Mouse (Mus musculus): Measurements from ENCODE around the gene Cdk18. TPM values are rescaled to one million over a fixed set of nuclear protein-coding genes. Genes with fewer than 3 reads are reported as not detected.

Cdk18 gene
- total and polyA plus RNA-seq, 3 experiments: 0.32 to 2.5 (median 1.1) TPM

DNA sequence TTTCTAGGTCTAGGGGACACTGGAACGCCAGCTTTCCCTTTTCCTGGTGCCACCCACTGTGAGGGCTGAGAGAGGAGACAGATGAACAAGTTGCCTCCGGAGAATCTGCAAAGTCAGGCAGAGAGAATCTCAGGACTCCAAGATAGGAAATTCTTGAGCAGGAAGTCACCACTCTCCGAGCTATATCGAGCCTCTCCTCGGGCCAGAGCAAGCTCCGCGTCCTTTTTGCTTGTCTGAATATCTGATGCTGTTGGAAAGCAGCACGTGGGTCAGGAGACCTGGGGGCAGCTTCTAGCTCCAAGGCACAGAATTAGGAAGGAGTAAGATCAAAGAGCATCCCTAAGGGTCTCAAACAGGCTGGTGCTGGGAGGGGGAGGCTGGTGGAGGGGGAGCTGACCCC lies 14.2 kb upstream of the Cdk18 start:
- H3K4me1 ChIP-seq (ENCODE audit: control insufficient read depth in 1 of 2, insufficient read depth in 2 of 2): peaks cover 11 to 31% of the 10 kb centered on the region in 2 experiments
- dilution Hi-C loops (cut with MboI; ENCODE audit: extremely low pct_ligation_motif_present, extremely low pct_unique_long_range_greater_than_20kb, low sequenced_read_pairs) (no loop called here), in situ Hi-C loops (cut with MboI; ENCODE audit: low pct_ligation_motif_present, low pct_unique_long_range_greater_than_20kb, low sequenced_read_pairs) (no loop called here)
- no peaks in the 10 kb centered on the region for H3K9me3 ChIP-seq (replicated peaks; ENCODE audit: low read length)
- no peaks in the 10 kb centered on the region for H3K36me3 ChIP-seq (replicated peaks in 1 of 2; ENCODE audit: control insufficient read depth in 1 of 2, insufficient read depth in 1 of 2, low read length in 1 of 2)
- no peaks in the 10 kb centered on the region for H3K79me2 ChIP-seq (replicated peaks; ENCODE audit: control insufficient read depth, extremely low read depth, insufficient read depth, poor library complexity, severe bottlenecking)
- H3K27ac ChIP-seq (ENCODE audit: insufficient read depth, low read depth): no peak overlapping the region
- TF ChIP-seq CHD1 (IDR thresholded peaks at IDR 0.05; ENCODE audit: low read depth, low read length) (no peak), ZNF384 (IDR thresholded peaks at IDR 0.05; ENCODE audit: low read depth, low read length) (no peak), ZMIZ1 (IDR thresholded peaks at IDR 0.05; ENCODE audit: low read depth, low read length) (no peak), EP300 (IDR thresholded peaks at IDR 0.05; ENCODE audit: low read length) (no peak), MEF2A (IDR thresholded peaks at IDR 0.05; ENCODE audit: borderline replicate concordance, low read depth, low read length) (no peak), MYC (IDR thresholded peaks at IDR 0.05; ENCODE audit: low read depth, low read length) (no peak), PAX5 (IDR thresholded peaks at IDR 0.05; ENCODE audit: low read length) (no peak), ZKSCAN1 (IDR thresholded peaks at IDR 0.05; ENCODE audit: borderline replicate concordance, low read depth, low read length) (no peak)
- no peak overlapping the region for H3K9ac ChIP-seq (ENCODE audit: insufficient read depth, low read depth)
- H3K27me3 ChIP-seq (replicated peaks): peaks cover 32% of the 10 kb centered on the region
- DNase-seq (ENCODE audit: extremely low read depth): no peak
- no peak overlapping the region for H3K4me3 ChIP-seq (replicated peaks in 1 of 3; ENCODE audit: low read depth in 2 of 3, low read length in 2 of 3, poor library complexity in 1 of 3)
- no peak overlapping the region for H3K4me2 ChIP-seq (ENCODE audit: insufficient read depth, low read depth, poor library complexity, severe bottlenecking)

DNA sequence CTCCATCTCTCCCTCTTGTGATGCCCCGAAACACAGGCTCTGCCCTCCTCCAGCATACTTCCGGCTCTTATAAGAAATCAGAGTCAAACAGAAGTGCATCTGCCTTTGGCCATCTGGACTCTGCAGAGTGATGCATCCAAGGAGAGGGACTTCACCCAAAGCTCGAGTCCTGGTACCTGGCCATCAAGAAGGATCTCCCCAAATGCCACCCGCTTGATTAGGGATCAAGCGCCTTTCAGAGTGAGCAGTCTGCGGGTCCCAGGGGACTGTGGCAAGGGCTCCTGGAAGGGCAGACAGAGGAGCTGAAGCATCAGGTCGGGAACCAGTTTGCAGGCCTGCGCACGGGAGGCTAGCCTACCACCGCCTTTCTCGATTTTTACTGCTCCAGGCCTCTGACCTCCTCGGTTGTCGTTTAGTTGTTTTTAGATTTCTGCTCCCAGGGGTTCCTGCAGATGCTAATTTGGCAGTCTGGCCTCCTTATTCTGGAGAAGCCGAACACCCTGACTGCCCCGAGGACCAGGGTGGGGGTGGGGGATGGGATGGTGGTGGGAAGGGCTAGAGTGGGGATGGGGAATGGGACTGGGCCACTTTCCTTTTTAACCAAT lies 13.7 kb upstream of the Cdk18 start:
- TF ChIP-seq JUN (IDR thresholded peaks at IDR 0.05; ENCODE audit: insufficient read depth, low read depth, low read length): no peak
- TF ChIP-seq ZMIZ1 (IDR thresholded peaks at IDR 0.05; ENCODE audit: low read depth, low read length): no peak
- TF ChIP-seq POLR2A (IDR thresholded peaks at IDR 0.05; ENCODE audit: low read depth, low read length): no peak
- no peak for TF ChIP-seq GABPA (IDR thresholded peaks at IDR 0.05; ENCODE audit: insufficient replicate concordance, low read depth, low read length)
- no peak for TF ChIP-seq USF2 (conservative IDR thresholded peaks at IDR 0.05; ENCODE audit: low read depth, low read length)
- no peak for TF ChIP-seq NELFE (IDR thresholded peaks at IDR 0.05; ENCODE audit: low read depth, low read length)
- in situ Hi-C loops (cut with MboI; ENCODE audit: low pct_ligation_motif_present, low pct_unique_long_range_greater_than_20kb, low sequenced_read_pairs) (no loop called here), dilution Hi-C loops (cut with MboI; ENCODE audit: extremely low pct_ligation_motif_present, extremely low pct_unique_long_range_greater_than_20kb, low sequenced_read_pairs) (no loop called here)
- DNase-seq (ENCODE audit: extremely low read depth): no peak
- H3K4me2 ChIP-seq (ENCODE audit: insufficient read depth, low read depth, poor library complexity, severe bottlenecking): no peak overlapping the region
- peaks cover 11 to 31% of the 10 kb centered on the region in 2 experiments for H3K4me1 ChIP-seq (ENCODE audit: control insufficient read depth in 1 of 2, insufficient read depth in 2 of 2)
- no peaks in the 10 kb centered on the region for H3K79me2 ChIP-seq (replicated peaks; ENCODE audit: control insufficient read depth, extremely low read depth, insufficient read depth, poor library complexity, severe bottlenecking)
- no peaks in the 10 kb centered on the region for H3K9me3 ChIP-seq (replicated peaks; ENCODE audit: low read length)
- H3K9ac ChIP-seq (ENCODE audit: insufficient read depth, low read depth): no peak overlapping the region
- peaks cover 28% of the 10 kb centered on the region for H3K27me3 ChIP-seq (replicated peaks)
- no peak overlapping the region for H3K27ac ChIP-seq (ENCODE audit: insufficient read depth, low read depth)
- H3K4me3 ChIP-seq (replicated peaks in 1 of 3; ENCODE audit: low read depth in 2 of 3, low read length in 2 of 3, poor library complexity in 1 of 3): no peak overlapping the region
- H3K36me3 ChIP-seq (replicated peaks in 1 of 2; ENCODE audit: control insufficient read depth in 1 of 2, insufficient read depth in 1 of 2, low read length in 1 of 2): no peaks in the 10 kb centered on the region

DNA sequence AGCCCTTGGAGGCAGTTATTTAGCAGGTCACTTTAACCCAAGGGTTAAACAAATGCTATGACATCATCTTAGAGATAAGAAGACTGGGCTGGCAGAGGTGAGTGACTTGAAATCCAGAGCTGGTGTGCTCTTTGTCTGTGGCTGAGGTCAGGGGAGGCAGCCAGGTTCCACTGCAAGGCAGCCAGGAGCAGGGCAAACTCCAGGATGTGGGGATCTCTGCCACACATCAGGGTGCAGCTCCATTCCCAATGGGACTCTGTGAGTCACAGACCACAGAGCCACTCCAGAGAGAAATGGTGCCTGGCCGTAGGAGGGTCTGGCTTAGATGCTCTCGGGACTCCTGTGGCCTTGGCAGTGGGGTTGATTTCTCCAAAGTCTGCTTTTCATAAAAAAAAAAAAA lies 12.4 kb upstream of the Cdk18 start:
- no peak overlapping the region for H3K27ac ChIP-seq (ENCODE audit: insufficient read depth, low read depth)
- no peaks in the 10 kb centered on the region for H3K79me2 ChIP-seq (replicated peaks; ENCODE audit: control insufficient read depth, extremely low read depth, insufficient read depth, poor library complexity, severe bottlenecking)
- peaks cover 11 to 37% of the 10 kb centered on the region in 2 experiments for H3K4me1 ChIP-seq (ENCODE audit: control insufficient read depth in 1 of 2, insufficient read depth in 2 of 2)
- no peak overlapping the region for H3K4me3 ChIP-seq (replicated peaks in 1 of 3; ENCODE audit: low read depth in 2 of 3, low read length in 2 of 3, poor library complexity in 1 of 3)
- no peak overlapping the region for H3K4me2 ChIP-seq (ENCODE audit: insufficient read depth, low read depth, poor library complexity, severe bottlenecking)
- no peaks in the 10 kb centered on the region for H3K36me3 ChIP-seq (replicated peaks in 1 of 2; ENCODE audit: control insufficient read depth in 1 of 2, insufficient read depth in 1 of 2, low read length in 1 of 2)
- in situ Hi-C loops (cut with MboI; ENCODE audit: low pct_ligation_motif_present, low pct_unique_long_range_greater_than_20kb, low sequenced_read_pairs): no loop called here
- dilution Hi-C loops (cut with MboI; ENCODE audit: extremely low pct_ligation_motif_present, extremely low pct_unique_long_range_greater_than_20kb, low sequenced_read_pairs): no loop called here
- TF ChIP-seq BHLHE40 (IDR thresholded peaks at IDR 0.05; ENCODE audit: low read depth, low read length) (no peak), ZNF384 (IDR thresholded peaks at IDR 0.05; ENCODE audit: low read depth, low read length) (peak; percentile 30; the same call in 1 of the 2 replicates)
- no peak overlapping the region for H3K9ac ChIP-seq (ENCODE audit: insufficient read depth, low read depth)
- no peak for DNase-seq (ENCODE audit: extremely low read depth)
- H3K27me3 ChIP-seq (replicated peaks): peaks cover 17% of the 10 kb centered on the region
- no peaks in the 10 kb centered on the region for H3K9me3 ChIP-seq (replicated peaks; ENCODE audit: low read length)

All from CH12.LX (cell line).